ENCODE assay signal across 9 mouse cellular contexts in genomic region chr10:43171106-43171505, GRCm38 (mm10). TPM values are rescaled to one million over a fixed set of nuclear protein-coding genes. Genes with fewer than 3 reads are reported as not detected.
DNase-seq lines count a peak whose midpoint lies in the region; ATAC-seq lines count a peak whose summit lies in the region.
"Had no signal": no experiment of that assay in that cellular context is flagged by ENCODE, and none has a peak within 500 bp of the region (broad histone marks: within the 10 kb centered on the region; RNA-seq: fewer than 3 reads in every experiment).

No protein-coding gene starts in this region.

- WGBS in embryonic facial prominence, embryonic 10.5 days, result under 1% methylated on average over 8 of the region's 8 CpGs
- 4% methylated on average over 8 of the region's 8 CpGs for WGBS in midbrain, embryonic 16.5 days

- H3K27ac ChIP-seq in embryonic facial prominence, embryonic 10.5 days (replicated peaks), result peak overlapping the region; percentile 21; the same call in 1 of the 2 replicates
- H3K27ac ChIP-seq in midbrain, embryonic 16.5 days (ENCODE audit: low read length), result no peak overlapping the region

- H3K36me3 ChIP-seq in embryonic facial prominence, embryonic 10.5 days (replicated peaks), result no peaks in the 10 kb centered on the region
- no peaks in the 10 kb centered on the region for H3K36me3 ChIP-seq in midbrain, embryonic 16.5 days (ENCODE audit: control insufficient read depth, insufficient read depth, low read length)

- H3K9me3 ChIP-seq in embryonic facial prominence, embryonic 10.5 days, result peaks cover 3% of the 10 kb centered on the region; the same call in 1 of the 2 replicates
- no peaks in the 10 kb centered on the region for H3K9me3 ChIP-seq in midbrain, embryonic 16.5 days (replicated peaks; ENCODE audit: control insufficient read depth, low read length, poor library complexity, severe bottlenecking)

- peaks cover 57% of the 10 kb centered on the region for H3K4me1 ChIP-seq in embryonic facial prominence, embryonic 10.5 days
- H3K4me1 ChIP-seq in midbrain, embryonic 16.5 days (ENCODE audit: control insufficient read depth, insufficient read depth, low read length), result peaks cover 31% of the 10 kb centered on the region

- intact Hi-C loops in heart, postnatal 36 days (cut with DNase I), result loop anchor here (5.0 kb wide), 3 partner anchors 164 to 306 kb away; partner anchors contain the start of gene Bend3

- H3K27me3 ChIP-seq in embryonic facial prominence, embryonic 10.5 days (replicated peaks; ENCODE audit: low read depth, poor library complexity, severe bottlenecking), result peaks cover 38% of the 10 kb centered on the region
- H3K27me3 ChIP-seq in midbrain, embryonic 16.5 days (ENCODE audit: control insufficient read depth, insufficient read depth, low read depth, low read length), result no peaks in the 10 kb centered on the region

- peak; percentile 38 to 49 for DNase-seq in cerebellum, postnatal 14 days
- no peak for DNase-seq in cerebellum, postnatal 4 days (ENCODE audit: low spot score in 2 of 2)
- peak; percentile 77 for DNase-seq in embryonic facial prominence, embryonic 10.5 days (ENCODE audit: low spot score)
- peak; percentile 12 to 47 for DNase-seq in heart, postnatal 36 days
- DNase-seq in urinary bladder, postnatal 14 days (ENCODE audit: low spot score), result no peak
- DNase-seq in lung, postnatal 14 days, result no peak
- DNase-seq: right cerebral cortex, postnatal 25 days had no signal

- no peak for ATAC-seq in midbrain, embryonic 16.5 days
- no peak for ATAC-seq in inflammation-experienced regulatory T-cells, adult 6 months

- H3K9ac ChIP-seq in midbrain, embryonic 16.5 days (ENCODE audit: low read depth, low read length), result peak overlapping the region; percentile 54

- H3K4me3 ChIP-seq in embryonic facial prominence, embryonic 10.5 days, result peak overlapping the region; percentile 94
- H3K4me3 ChIP-seq in midbrain, embryonic 16.5 days (ENCODE audit: low read depth, low read length), result peak overlapping the region; percentile 33

- H3K4me2 ChIP-seq in midbrain, embryonic 16.5 days (ENCODE audit: low read length), result peak overlapping the region; percentile 82

RNA-seq across cellular contexts. Expression of gene Sobp, which starts 3.2 kb away (rescaled TPM):
- polyA plus RNA-seq in embryonic facial prominence, embryonic 10.5 days (2016; fragmentation: Nextera tagmentation; extraction: Ambion mirVana), result 3.1 and 3.2 TPM in 2 replicates
- total RNA-seq in heart, postnatal 36 days (2021), result 10 to 100 TPM; 13.3 to 13.9 TPM
- 12.4 and 14.4 TPM in 2 replicates for polyA plus RNA-seq in midbrain, embryonic 16.5 days (2015; fragmentation: Nextera tagmentation; extraction: Ambion mirVana)
- not detected for polyA plus RNA-seq in inflammation-experienced regulatory T-cells, adult 6 months (2017; shearing (Covaris generic))

RNA-seq across cellular contexts. Expression of gene 9030612E09Rik, which starts 3.4 kb away (rescaled TPM):
- polyA plus RNA-seq in embryonic facial prominence, embryonic 10.5 days (2016; fragmentation: Nextera tagmentation; extraction: Ambion mirVana), result 0.80 and 1.4 TPM in 2 replicates
- 1 to 10 TPM; 2.1 to 2.2 TPM for total RNA-seq in heart, postnatal 36 days (2021)
- polyA plus RNA-seq in midbrain, embryonic 16.5 days (2015; fragmentation: Nextera tagmentation; extraction: Ambion mirVana), result 1.8 and 2.6 TPM in 2 replicates
- polyA plus RNA-seq in inflammation-experienced regulatory T-cells, adult 6 months (2017; shearing (Covaris generic)), result not detected

RNA-seq across cellular contexts. Expression of gene Pdss2, which starts 50.2 kb away (rescaled TPM):
- 15.5 and 15.9 TPM in 2 replicates for polyA plus RNA-seq in embryonic facial prominence, embryonic 10.5 days (2016; fragmentation: Nextera tagmentation; extraction: Ambion mirVana)
- 10 to 100 TPM; 28.4 to 32.2 TPM for total RNA-seq in heart, postnatal 36 days (2021)
- polyA plus RNA-seq in midbrain, embryonic 16.5 days (2015; fragmentation: Nextera tagmentation; extraction: Ambion mirVana), result 16.8 and 21.6 TPM in 2 replicates
- polyA plus RNA-seq in inflammation-experienced regulatory T-cells, adult 6 months (2017; shearing (Covaris generic)), result 10 to 100 TPM in 1 of 3 experiments, 1 to 10 TPM in 2; 7.2 to 10.9 (median 9.5) TPM

Comparison
In these comparisons a context has a peak if more than half of its experiments do, and no peak if none do; other contexts are left out.
1. DNase-seq: peak in cerebellum, postnatal 14 days (2 of 2), embryonic facial prominence, embryonic 10.5 days (single experiment) and heart, postnatal 36 days (2 of 2); none in cerebellum, postnatal 4 days (0 of 2), urinary bladder, postnatal 14 days (single experiment) and lung, postnatal 14 days (single experiment).